Mouse (Mus musculus) forebrain, embryonic 10.5 days (tissue): ENCODE measurements around the gene Fhl3. TPM values are rescaled to one million over a fixed set of nuclear protein-coding genes. Genes with fewer than 3 reads are reported as not detected.
A peak's percentile ranks its signal among the peaks of the same experiment; 100 is the strongest.

Experiments
- DNase-seq: peaks from one replicate; pipeline ENCODE4 v3.0.0-alpha.2; 2017; ENCODE audit warnings: low spot score; ENCODE audit errors: extremely low spot score
- H3K27ac ChIP-seq: fragments of 300-500 bp; sonication (generic); 2 replicates; pipeline ENCODE4 v1.5.1; 2016; ENCODE audit warnings: mild to moderate bottlenecking
- H3K27me3 ChIP-seq: fragments of 300-500 bp; sonication (generic); 2 replicates; pipeline ENCODE4 v1.6.1; 2016; ENCODE audit warnings: mild to moderate bottlenecking; ENCODE audit not compliant: poor library complexity, severe bottlenecking
- H3K36me3 ChIP-seq: fragments of 300-500 bp; sonication (generic); replicated peaks from 2 replicates; pipeline ENCODE4 v1.6.1; 2016; ENCODE audit warnings: mild to moderate bottlenecking, moderate library complexity
- H3K4me1 ChIP-seq: fragments of 300-500 bp; sonication (generic); 2 replicates; pipeline ENCODE4 v1.6.1; 2016
- H3K4me3 ChIP-seq: fragments of 300-500 bp; sonication (generic); 2 replicates; pipeline ENCODE4 v1.5.1; 2016; ENCODE audit warnings: mild to moderate bottlenecking, moderate library complexity
- H3K9me3 ChIP-seq: fragments of 300-500 bp; sonication (generic); 2 replicates; pipeline ENCODE4 v1.6.1; 2016; ENCODE audit warnings: mild to moderate bottlenecking, moderate library complexity
- WGBS: fragments of 180-500 bp; shearing (Covaris S2); methylation state at CpG from one replicate; pipeline ENCODE4 v1.1.7; 2016; 5-methylcytosine and 5-hydroxymethylcytosine counted together
- polyA plus RNA-seq: library from polyadenylated mRNA; unstranded; fragments of >200 nt; fragmentation: Nextera tagmentation; extraction: Ambion mirVana; gene quantifications from 2 replicates; pipeline ENCODE4 v1.2.1, GENCODE M21; 2016

The Fhl3 gene
- polyA plus RNA-seq, 1 experiment from 2014 or later = 5.5 TPM

GRCm38 (mm10) chr4:124668078-124668477 lies 32.4 kb upstream of the Fhl3 start:
- Histone ChIP-seq H3K36me3 (no peaks in the 10 kb centered on the region), H3K4me3 (peak overlapping the region; percentile 33; the same call in 1 of the 2 replicates), H3K4me1 (peaks cover 64% of the 10 kb centered on the region), H3K27ac (peak overlapping the region; percentile 78), H3K27me3 (peaks cover 98% of the 10 kb centered on the region), H3K9me3 (no peaks in the 10 kb centered on the region)
- 8% methylated on average over 8 of the region's 8 CpGs for WGBS
- DNase-seq = no peak

- peaks cover 94% of the 10 kb centered on the region for H3K27me3 ChIP-seq
- H3K9me3 ChIP-seq = no peaks in the 10 kb centered on the region
- no peaks in the 10 kb centered on the region for H3K36me3 ChIP-seq
- peaks cover 75% of the 10 kb centered on the region for H3K4me1 ChIP-seq
- no peak overlapping the region for H3K27ac ChIP-seq
- 75% methylated on average over 8 of the region's 8 CpGs for WGBS
- no peak overlapping the region for H3K4me3 ChIP-seq
- DNase-seq = no peak
These were observed 30.3 kb upstream of the Fhl3 start for GRCm38 (mm10) chr4:124670232-124670631.

- H3K27ac ChIP-seq = peak overlapping the region; percentile 52; the same call in 1 of the 2 replicates
- peaks cover 81% of the 10 kb centered on the region for H3K27me3 ChIP-seq
- H3K36me3 ChIP-seq = peaks cover 7% of the 10 kb centered on the region
- 35% methylated on average over 7 of the region's 7 CpGs for WGBS
- no peaks in the 10 kb centered on the region for H3K9me3 ChIP-seq
- no peak for DNase-seq
- peaks cover 71% of the 10 kb centered on the region for H3K4me1 ChIP-seq
- peak overlapping the region; percentile 36; the same call in 1 of the 2 replicates for H3K4me3 ChIP-seq
These were observed 28.9 kb upstream of the Fhl3 start for GRCm38 (mm10) chr4:124671583-124671982.

GRCm38 (mm10) chr4:124672347-124673320 lies 27.9 kb upstream of the Fhl3 start:
- peak overlapping the region; percentile 52 for H3K27ac ChIP-seq
- no peaks in the 10 kb centered on the region for H3K9me3 ChIP-seq
- WGBS = 3% methylated on average over 30 of the region's 31 CpGs
- peaks cover 60% of the 10 kb centered on the region for H3K4me1 ChIP-seq
- peaks cover 70% of the 10 kb centered on the region for H3K27me3 ChIP-seq
- peak; percentile 48 for DNase-seq
- peak overlapping the region; percentile 36 for H3K4me3 ChIP-seq
- H3K36me3 ChIP-seq = peaks cover 16% of the 10 kb centered on the region

GRCm38 (mm10) chr4:124674334-124675032 lies 26.0 kb upstream of the Fhl3 start:
- WGBS = 54% methylated on average over 17 of the region's 17 CpGs
- H3K27ac ChIP-seq = peak overlapping the region; percentile 67
- peaks cover 46% of the 10 kb centered on the region for H3K4me1 ChIP-seq
- no peak overlapping the region for H3K4me3 ChIP-seq
- H3K9me3 ChIP-seq = no peaks in the 10 kb centered on the region
- DNase-seq = no peak
- H3K36me3 ChIP-seq = peaks cover 35% of the 10 kb centered on the region
- peaks cover 52% of the 10 kb centered on the region for H3K27me3 ChIP-seq

- Histone ChIP-seq H3K4me3 (no peak overlapping the region), H3K4me1 (peaks cover 46% of the 10 kb centered on the region), H3K27ac (no peak overlapping the region), H3K36me3 (peaks cover 40% of the 10 kb centered on the region), H3K9me3 (no peaks in the 10 kb centered on the region), H3K27me3 (peaks cover 48% of the 10 kb centered on the region)
- DNase-seq = no peak
- 2% methylated on average over 4 of the region's 4 CpGs for WGBS
These were observed 25.5 kb upstream of the Fhl3 start for GRCm38 (mm10) chr4:124675037-124675436.

GRCm38 (mm10) chr4:124675958-124676357 lies 24.5 kb upstream of the Fhl3 start:
- H3K27me3 ChIP-seq = peaks cover 39% of the 10 kb centered on the region
- peaks cover 38% of the 10 kb centered on the region for H3K4me1 ChIP-seq
- peaks cover 49% of the 10 kb centered on the region for H3K36me3 ChIP-seq
- DNase-seq = no peak
- H3K4me3 ChIP-seq = no peak overlapping the region
- H3K9me3 ChIP-seq = no peaks in the 10 kb centered on the region
- 89% methylated on average over 6 of the region's 6 CpGs for WGBS
- H3K27ac ChIP-seq = no peak overlapping the region

GRCm38 (mm10) chr4:124682270-124682669 lies 18.2 kb upstream of the Fhl3 start:
- Histone ChIP-seq H3K36me3 (peaks cover 97% of the 10 kb centered on the region), H3K27ac (no peak overlapping the region), H3K9me3 (no peaks in the 10 kb centered on the region), H3K4me3 (no peak overlapping the region), H3K27me3 (no peaks in the 10 kb centered on the region), H3K4me1 (no peaks in the 10 kb centered on the region)
- 70% methylated on average over 7 of the region's 7 CpGs for WGBS
- no peak for DNase-seq

- no peak overlapping the region for H3K27ac ChIP-seq
- 95% methylated on average over 4 of the region's 4 CpGs for WGBS
- H3K36me3 ChIP-seq = peaks cover 97% of the 10 kb centered on the region
- H3K27me3 ChIP-seq = no peaks in the 10 kb centered on the region
- no peaks in the 10 kb centered on the region for H3K9me3 ChIP-seq
- DNase-seq = no peak
- no peak overlapping the region for H3K4me3 ChIP-seq
- no peaks in the 10 kb centered on the region for H3K4me1 ChIP-seq
These were observed 17.0 kb upstream of the Fhl3 start for GRCm38 (mm10) chr4:124683474-124683873.

- Histone ChIP-seq H3K27me3 (no peaks in the 10 kb centered on the region), H3K36me3 (peaks cover 93% of the 10 kb centered on the region)
- WGBS = 83% methylated on average over 4 of the region's 4 CpGs
These were observed 15.5 kb upstream of the Fhl3 start for GRCm38 (mm10) chr4:124685004-124685403.

GRCm38 (mm10) chr4:124685453-124685852 lies 15.0 kb upstream of the Fhl3 start:
- Histone ChIP-seq H3K4me3 (no peak overlapping the region), H3K27ac (no peak overlapping the region), H3K27me3 (no peaks in the 10 kb centered on the region), H3K9me3 (no peaks in the 10 kb centered on the region), H3K4me1 (no peaks in the 10 kb centered on the region), H3K36me3 (peaks cover 89% of the 10 kb centered on the region)
- 91% methylated on average over 8 of the region's 8 CpGs for WGBS
- DNase-seq = no peak

More at GRCm38 (mm10) chr4:124685004-124685403, 15.5 kb upstream of the Fhl3 start:
- no peak for DNase-seq
- Histone ChIP-seq H3K9me3 (no peaks in the 10 kb centered on the region), H3K4me1 (no peaks in the 10 kb centered on the region), H3K27ac (no peak overlapping the region), H3K4me3 (no peak overlapping the region)

GRCm38 (mm10) chr4:124685897-124686402 lies 14.6 kb upstream of the Fhl3 start:
- Histone ChIP-seq H3K4me1 (peaks cover 5% of the 10 kb centered on the region), H3K4me3 (no peak overlapping the region), H3K9me3 (no peaks in the 10 kb centered on the region), H3K36me3 (peaks cover 85% of the 10 kb centered on the region), H3K27me3 (no peaks in the 10 kb centered on the region), H3K27ac (no peak overlapping the region)
- WGBS = 91% methylated on average over 8 of the region's 8 CpGs
- DNase-seq = no peak
